Mouse (Mus musculus): Measurements from ENCODE around the gene Neo1. TPM values are rescaled to one million over a fixed set of nuclear protein-coding genes. Genes with fewer than 3 reads are reported as not detected.
A peak's percentile ranks its signal among the peaks of the same experiment; 100 is the strongest.
"Not testable (repeated sequence)": the region's sequence is repeated elsewhere in the genome, so short reads cannot be mapped to it uniquely, and the experiment has no call there.

Gene Neo1
- total RNA-seq, 1 experiment from 2014 or later, result 0.47 TPM

DNA sequence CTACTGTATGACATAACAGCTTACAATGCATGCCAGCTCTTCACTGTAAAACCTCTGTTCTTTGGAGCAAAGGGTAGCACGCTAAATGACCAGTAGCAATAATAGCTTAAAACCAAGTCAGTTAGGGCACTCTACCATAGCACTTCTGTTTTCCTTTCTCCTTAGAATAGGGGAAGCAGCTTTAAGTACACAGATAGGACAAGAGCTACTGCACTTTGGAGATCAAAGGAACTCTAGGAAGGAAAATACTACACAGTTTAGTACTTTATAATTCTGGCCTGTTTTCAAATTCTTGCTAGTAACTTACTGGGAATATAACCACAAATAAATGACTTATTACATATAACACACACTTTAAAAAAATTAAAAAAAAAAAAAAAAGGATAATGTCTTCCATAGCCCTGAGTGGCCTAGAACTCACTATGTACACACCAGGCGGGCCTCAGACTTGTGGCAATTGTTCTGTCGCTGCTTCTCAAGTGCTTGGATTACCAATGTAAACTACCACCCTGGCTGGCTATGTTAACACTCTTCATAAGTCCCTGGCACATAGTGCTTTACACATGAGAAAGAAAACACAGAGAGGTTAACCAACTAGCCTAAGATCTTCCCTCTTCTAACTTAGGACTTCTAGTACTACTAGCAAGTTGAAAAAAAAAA, 20.1 kb downstream of the Neo1 start:
- no peak for ATAC-seq (ENCODE audit: extremely low read depth, insufficient number of reproducible peaks, low FRiP score, poor library complexity, severe bottlenecking)

DNA sequence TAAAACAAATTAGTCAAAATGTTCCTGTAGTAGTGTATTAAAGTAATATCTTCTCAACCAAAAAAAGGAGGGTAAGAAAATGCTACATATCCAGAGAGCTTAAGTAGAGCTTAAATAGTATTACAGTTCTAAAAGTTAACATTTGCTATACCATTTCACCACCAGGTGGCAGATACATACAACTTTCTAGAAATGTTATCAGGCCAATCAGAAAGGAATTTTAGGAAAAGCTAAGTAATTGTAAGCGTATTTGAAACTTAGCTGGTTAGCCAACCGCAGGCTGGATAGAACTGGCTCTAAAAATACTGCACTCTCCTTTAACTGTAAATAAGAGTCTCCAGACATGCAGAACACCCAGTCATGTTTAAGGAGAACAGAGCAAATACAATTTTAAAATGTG, 22.9 kb downstream of the Neo1 start:
- ATAC-seq (ENCODE audit: extremely low read depth, insufficient number of reproducible peaks, low FRiP score, poor library complexity, severe bottlenecking), result no peak

DNA sequence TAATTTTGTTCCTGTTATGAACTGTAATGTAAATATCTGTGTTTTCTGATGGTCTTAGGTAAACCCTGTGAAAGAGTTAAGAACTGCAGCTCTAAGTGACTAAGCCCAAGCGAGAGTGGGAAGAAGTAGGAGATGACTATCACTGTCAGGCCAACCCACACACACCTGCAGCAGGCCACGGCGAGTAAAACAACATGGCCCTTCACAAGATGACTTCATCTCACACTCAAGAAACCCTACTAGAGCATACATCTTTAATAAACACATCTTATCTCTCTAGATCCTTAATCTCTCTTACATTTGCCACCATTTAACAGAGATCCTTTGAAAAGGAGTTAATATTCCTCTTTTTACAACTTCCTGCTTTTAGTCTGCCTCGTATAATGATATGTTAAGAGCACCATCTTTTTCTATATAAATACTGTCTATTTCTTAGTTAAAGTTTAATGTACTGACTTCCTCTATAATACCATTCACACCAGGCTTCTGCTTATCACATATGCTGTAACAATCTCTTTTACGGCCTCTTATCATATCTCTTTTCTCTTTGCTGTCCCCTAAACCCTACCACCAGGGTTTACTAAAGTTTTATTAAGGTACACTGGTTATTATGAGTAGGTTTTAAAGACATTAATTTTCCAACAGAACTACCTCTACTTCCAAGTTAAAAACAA, 46.8 kb downstream of the Neo1 start:
- ATAC-seq (ENCODE audit: extremely low read depth, insufficient number of reproducible peaks, low FRiP score, poor library complexity, severe bottlenecking), result no peak

DNA sequence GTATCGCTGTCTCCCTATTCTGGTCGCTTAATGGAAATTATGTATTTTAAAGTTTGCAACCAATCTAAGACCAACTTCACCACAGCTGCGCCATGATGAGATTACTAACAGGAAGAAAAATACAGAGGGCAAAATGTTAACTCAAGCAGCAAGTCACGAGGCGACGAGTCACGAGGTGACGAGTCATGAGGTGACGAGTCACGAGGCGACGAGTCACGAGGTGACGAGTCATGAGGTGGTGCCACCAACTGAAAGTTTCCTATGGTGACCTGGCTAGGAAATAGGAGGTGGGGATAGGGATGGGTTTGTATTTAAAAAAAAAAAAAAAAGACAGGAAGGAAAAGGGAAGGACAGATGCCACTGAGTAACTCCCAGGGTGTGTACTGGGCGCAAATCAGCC, 57.2 kb downstream of the Neo1 start:
- ATAC-seq (ENCODE audit: extremely low read depth, insufficient number of reproducible peaks, low FRiP score, poor library complexity, severe bottlenecking), result no peak

DNA sequence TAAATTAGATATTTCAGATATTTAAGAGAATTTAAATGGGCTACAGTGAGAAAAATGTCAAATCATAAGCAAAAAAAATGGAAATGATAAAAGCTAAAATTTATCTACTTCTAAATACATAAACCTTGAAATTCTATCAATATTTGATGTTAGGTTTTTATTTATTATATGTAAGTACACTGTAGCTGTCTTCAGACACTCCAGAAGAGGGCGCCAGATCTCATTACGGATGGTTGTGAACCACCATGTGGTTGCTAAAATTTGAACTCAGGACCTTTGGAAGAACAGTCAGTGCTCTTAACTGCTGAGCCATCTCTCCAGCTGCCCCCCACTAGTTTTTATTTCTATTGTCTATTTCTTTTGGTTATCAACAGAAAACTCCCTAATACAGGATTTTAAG, 65.1 kb downstream of the Neo1 start:
- ATAC-seq (ENCODE audit: extremely low read depth, insufficient number of reproducible peaks, low FRiP score, poor library complexity, severe bottlenecking), result not testable (repeated sequence)

DNA sequence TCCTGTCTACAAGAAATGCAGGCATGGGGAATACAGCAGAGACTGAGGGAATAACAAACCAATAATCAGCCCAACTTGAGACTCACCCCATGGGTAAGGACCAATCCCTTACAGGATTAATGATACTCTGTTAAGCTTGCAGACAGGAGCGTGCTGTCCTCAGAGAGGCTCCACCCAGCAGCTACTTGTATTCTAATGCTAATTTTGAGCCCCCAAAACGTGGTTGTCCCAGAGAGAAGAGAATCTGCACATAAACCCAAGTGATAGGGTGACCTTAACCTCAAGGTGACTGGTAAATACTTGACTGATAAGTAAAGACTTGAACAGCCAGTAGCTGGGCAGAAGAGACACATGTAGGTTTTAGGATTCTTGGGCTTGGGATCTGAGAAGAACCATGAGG, 68.9 kb downstream of the Neo1 start:
- no peak for ATAC-seq (ENCODE audit: extremely low read depth, insufficient number of reproducible peaks, low FRiP score, poor library complexity, severe bottlenecking)

DNA sequence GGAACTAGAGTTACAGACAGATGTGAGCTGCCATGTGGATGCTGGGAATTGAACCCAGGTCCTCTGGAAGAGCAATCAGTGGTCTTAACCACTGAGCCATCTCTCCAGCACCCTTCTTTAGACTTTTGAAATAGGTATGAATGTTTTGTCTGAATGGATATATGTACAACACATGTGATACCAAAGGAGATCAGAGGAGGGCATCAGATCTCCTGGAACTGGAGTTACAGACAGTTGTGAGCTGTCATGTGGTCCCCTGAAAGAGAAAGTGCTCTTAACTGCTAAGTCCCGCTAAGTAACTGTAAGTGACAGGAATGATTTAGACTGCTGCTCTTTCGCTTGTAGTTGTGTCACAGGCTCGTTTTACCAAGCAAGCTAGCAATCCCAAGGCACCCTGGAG, 80.7 kb downstream of the Neo1 start:
- ATAC-seq (ENCODE audit: extremely low read depth, insufficient number of reproducible peaks, low FRiP score, poor library complexity, severe bottlenecking), result no peak

DNA sequence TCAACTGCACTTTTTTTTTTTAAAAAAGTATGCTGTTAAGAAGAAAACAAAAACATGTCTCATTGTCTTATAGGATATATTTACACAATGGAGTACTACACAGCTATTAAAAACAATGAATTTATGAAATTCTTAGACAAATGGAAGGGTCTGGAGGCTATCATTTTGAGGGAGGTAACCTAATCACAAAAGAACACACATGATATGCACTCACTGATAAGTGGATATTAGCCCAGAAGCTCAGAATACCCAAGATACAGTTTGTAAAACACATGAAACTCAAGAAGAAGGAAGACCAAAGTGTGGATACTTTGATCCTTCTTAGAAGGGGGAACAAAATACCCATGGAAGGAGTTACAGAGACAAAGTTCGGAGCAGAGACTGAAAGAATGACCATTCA, 90.3 kb downstream of the Neo1 start:
- not testable (repeated sequence) for ATAC-seq (ENCODE audit: extremely low read depth, insufficient number of reproducible peaks, low FRiP score, poor library complexity, severe bottlenecking)

DNA sequence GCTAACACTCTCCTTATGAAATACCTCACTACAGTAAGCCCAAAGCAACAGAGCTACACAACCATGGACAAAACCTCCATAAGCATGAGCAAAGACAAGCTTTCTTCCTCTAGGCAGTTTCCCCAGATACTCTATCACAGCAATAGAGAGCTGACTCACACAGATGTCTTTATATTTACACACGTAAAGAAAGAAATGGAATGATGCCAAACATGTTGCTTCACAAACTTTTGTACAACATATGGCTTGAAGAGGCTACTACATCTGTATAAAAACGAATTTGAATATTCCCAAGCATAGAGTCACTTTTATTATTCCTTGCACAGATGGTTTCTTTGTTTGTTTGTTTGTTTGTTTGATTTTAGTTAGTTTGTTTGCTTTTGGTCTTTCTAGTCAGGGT, 101.5 kb downstream of the Neo1 start:
- ATAC-seq (ENCODE audit: extremely low read depth, insufficient number of reproducible peaks, low FRiP score, poor library complexity, severe bottlenecking), result no peak

DNA sequence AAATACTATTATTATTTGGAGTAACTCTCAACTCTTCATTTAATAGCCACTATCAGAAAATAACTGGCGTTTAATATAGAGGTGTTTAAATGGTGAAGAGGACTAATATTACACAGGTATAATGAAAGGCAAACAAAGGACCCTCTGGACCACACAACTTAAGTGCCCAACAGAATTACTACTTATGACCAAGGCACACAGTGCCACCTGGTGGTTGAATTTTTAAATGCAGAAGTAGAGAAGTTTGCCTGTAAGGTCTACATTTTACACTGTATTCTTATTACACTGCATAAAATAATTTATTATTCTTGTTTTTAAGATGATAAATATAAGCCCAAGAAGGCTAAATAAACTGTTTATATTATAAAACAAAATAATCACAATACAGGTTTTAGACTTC, 108.1 kb downstream of the Neo1 start:
- no peak for ATAC-seq (ENCODE audit: extremely low read depth, insufficient number of reproducible peaks, low FRiP score, poor library complexity, severe bottlenecking)

DNA sequence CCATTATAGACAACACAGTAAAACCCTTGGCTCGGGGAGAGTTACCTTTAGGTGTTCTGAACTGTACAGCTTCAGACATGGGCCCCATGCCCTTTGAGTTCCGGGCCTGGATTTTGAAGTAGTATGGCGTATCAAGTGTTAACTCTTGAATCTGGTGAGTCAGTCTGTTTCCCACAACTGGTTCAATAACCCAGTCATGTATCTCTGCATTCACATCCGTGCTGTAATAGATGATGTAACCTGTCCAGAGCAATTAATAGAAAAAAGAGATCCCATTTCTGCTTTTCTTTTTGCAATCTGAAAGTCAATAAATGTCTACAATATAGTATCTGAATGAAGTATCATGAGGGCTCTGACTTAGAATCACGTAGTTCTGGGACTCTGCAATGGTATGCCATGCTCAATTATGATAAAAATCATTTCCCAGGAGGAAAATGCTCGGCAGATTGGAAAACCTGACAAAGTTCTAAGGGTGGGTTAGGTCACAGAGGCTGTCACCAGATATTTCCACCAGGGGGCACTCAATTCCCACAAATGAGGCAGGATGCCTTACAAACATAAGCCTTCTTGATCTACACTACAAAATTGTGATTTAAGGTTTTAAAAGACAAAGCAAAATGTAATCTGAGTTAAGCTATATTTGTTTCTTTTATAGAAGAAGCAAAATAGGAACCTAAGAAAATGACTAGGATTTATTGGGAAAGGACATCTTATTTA, 133.2 kb downstream of the Neo1 start:
- ATAC-seq (ENCODE audit: extremely low read depth, insufficient number of reproducible peaks, low FRiP score, poor library complexity, severe bottlenecking), result 0 out of 2 replicates have a peak, but pooled peaks have one; percentile 41

DNA sequence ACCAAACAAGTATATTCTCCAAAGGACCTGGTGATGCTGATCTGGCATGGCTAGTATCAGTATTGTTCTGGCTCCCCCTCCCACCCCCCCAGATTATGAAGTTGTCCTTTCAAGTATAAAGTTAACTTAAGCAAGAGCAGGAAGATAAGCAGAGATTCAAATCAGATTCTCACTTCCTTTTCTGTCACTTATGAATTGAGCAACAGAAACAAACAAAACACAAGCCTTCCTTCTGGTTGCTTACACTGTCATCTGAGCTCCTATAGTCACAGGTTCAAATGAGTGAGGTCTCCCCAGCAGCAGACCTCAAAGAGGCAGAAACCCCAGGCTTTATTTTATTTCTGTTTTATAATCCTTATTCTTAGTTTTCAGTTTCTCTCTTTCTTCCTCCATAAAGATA, 136.6 kb downstream of the Neo1 start:
- ATAC-seq (ENCODE audit: extremely low read depth, insufficient number of reproducible peaks, low FRiP score, poor library complexity, severe bottlenecking), result no peak

DNA sequence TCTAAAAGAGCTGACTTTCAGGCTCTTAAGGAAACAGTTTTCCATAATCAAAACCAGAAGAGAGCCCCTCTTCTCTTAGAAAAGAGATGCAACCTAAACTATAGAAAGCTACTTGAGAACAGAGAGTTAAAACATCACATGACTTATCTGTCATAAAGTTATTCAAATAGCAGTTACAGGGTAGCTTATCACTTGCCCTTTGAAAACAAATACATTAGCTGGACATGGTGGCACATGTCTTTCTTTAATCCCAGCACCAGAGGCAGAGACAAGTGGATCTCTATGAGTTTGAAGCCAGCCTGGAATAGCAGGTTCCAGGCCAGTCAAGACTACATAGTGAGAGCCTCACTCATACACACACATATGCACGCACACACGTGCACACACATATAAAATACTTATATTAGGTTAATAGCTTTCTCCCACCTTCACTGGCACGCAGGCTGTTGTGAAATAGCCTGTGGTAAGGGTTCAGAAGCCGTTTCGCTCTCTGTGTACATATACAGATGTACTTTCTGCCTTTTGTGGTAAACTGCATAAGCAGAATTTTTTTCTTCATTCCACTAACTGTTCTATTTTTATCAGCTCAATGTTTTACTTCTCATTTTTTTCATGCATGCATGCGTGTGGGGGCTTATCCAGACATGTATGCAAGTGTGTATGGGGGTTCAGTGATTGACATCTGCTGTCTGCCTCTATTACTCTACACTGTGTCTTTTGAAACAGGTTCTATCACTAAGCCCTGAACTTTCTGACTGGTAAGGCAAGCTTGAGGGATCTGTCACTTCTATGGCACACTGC, 144.2 kb downstream of the Neo1 start:
- ATAC-seq (ENCODE audit: extremely low read depth, insufficient number of reproducible peaks, low FRiP score, poor library complexity, severe bottlenecking), result no peak

DNA sequence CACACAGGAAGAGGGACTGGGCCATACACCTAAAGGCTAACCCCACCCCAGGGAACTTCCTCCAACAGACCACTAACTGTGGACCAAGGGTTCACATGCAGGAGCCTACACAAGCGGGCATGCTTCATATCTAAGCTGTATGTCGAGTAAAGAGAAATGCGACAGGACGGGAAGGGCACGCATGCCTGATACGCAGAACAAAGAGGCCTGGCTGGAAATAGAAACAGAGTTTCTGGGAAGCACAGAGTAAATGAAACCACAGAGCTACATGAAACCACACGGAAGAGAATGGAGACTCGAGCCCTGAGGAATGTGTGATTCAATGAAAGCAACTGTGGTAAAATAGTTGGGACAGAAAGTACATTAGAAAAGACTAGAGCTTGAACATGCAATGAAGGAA, 145.3 kb downstream of the Neo1 start:
- ATAC-seq (ENCODE audit: extremely low read depth, insufficient number of reproducible peaks, low FRiP score, poor library complexity, severe bottlenecking), result no peak

DNA sequence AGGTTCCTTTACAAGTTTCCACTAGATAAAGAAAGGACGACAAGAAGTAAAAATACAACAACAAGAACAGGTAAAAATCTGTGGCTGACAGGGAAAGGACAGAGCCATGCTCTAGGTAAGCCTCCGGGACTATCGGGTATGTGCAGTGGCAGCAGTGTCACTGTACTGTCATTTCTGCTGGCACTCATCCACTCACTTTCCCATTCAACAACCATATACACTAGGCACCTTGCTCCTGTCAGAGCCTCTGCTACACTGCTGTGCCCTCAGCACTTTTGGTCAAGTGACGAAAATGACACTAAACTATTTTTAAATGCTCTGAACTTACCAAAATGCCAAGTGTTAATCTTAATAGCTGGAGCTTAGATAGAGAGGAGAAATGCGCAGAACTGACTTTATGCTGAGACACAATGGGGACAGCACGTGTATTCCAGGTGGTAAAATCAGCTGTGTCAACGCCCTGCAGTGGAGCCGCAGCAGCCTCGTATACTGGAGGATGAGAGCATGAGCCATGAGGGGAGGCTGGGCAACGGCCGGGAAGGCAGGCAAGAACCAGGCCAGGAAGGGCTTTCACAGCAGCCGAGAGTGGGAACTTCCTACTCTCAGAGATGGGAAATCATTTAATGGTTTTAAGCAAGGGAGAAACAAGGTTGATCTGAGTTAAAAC, 146.3 kb downstream of the Neo1 start:
- no peak for ATAC-seq (ENCODE audit: extremely low read depth, insufficient number of reproducible peaks, low FRiP score, poor library complexity, severe bottlenecking)

DNA sequence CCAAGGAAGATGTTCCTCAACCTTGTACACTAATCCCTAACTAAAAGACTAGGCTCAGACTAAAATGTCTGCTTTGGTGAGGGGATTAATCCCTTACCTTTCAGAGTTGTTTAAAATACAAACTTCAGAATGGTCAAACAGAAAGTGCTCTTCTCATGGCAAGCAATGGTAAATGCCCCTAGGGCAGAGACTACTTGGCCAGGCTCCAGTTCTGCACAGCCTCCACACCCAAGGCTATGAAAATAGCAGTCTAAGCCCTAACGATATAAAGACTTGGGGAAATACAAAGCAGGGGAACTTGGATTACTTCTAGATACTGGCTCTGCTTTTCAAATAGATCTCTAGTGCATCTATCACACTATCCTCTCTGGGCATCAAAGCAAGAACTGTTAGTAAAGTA, 153.6 kb downstream of the Neo1 start:
- no peak for ATAC-seq (ENCODE audit: extremely low read depth, insufficient number of reproducible peaks, low FRiP score, poor library complexity, severe bottlenecking)

DNA sequence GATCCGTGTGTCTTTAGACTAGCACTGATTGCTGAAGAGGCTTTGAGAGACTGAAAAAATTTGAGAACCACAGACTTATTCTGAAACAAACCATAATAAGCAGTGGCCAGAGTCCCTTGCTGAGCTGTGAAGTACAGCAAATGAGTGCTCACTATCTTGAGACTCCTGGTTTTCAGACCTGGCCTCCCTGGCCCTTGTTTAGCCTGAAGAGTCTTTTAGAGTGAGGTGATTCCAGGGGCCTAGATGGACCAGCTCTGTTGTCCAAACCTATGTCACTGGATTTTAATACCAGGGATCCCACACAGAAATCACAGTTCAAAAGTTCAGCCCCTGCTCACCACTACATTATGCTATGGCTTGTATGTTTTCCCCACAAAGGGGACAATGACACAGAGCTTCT, 156.4 kb downstream of the Neo1 start:
- no peak for ATAC-seq (ENCODE audit: extremely low read depth, insufficient number of reproducible peaks, low FRiP score, poor library complexity, severe bottlenecking)

DNA sequence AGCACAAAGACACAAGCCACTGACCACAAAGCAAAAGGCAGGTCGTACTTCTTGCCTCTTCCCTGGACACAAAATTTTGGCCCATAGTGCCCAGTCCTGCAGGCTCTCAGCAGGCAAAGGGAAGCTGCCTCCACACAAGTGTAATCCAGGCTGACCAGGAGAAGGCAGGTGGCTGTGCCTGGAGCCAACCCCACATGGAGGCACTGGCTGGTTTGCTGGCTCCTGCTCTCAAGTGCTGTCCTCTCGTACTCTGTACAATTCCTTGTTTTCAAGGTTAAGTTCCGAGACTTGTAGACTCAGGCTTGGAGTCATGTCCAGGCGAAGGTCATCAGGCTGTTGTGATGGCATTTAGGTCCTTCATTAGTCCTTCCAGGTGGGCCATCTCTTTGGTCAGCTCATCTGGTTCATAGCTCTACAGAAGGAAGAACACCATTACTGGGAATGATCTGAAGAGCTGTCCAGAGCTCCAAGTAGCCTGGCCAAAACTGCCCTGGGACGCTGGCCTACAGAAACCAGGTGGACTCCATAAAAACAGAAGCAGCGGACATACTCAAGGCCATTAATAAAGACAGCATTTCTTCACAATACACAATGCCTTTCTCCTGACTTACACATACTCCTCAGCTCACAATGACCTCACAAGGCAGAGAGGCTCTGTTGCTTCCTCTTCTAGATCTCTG, 159.2 kb downstream of the Neo1 start:
- no peak for ATAC-seq (ENCODE audit: extremely low read depth, insufficient number of reproducible peaks, low FRiP score, poor library complexity, severe bottlenecking)

DNA sequence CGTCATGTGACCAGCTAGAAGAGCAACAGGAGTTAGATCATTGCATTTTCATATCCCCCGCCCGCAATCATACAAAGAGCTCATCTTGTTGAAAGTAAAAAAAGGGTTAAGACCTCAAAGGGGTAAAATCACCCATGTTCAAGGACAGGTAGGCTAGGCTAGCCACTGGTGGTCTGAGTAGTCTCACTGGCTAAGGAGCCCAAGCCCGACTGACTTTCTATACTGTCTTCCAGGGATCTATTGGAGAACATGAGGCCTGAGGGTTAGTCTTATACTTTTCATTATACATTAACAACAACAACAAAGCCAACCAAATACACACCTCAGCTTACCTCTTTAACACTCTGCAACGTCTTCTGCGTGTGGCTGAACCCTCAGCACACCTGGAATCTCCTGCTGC, 160.8 kb downstream of the Neo1 start:
- ATAC-seq (ENCODE audit: extremely low read depth, insufficient number of reproducible peaks, low FRiP score, poor library complexity, severe bottlenecking), result no peak

All from neutrophil, adult 5-6 weeks (primary cell).